Mouse (Mus musculus): ENCODE measurements around the gene Gnaq.
"Not testable (repeated sequence)": the region's sequence is repeated elsewhere in the genome, so short reads cannot be mapped to it uniquely, and the experiment has no call there.

Gene Gnaq

DNA sequence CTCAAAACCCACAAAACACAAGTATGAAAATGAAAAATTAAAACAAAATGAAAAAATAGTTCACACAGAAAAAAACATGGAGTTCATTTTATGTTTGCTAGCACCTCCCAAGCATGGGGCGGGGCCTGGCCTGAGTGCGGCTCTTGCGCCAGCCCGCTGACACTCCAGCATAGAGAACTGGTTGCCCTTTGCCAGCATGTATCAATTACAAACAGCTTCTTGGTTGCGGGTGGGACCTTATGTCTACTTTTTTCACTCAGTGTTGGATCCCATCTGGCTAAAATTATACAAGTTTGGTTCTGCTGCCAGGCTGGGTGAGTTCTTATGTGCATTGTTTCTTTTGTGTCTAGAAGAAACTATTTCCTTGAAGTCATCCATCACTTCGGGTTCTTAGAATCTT lies 14.8 kb downstream of the Gnaq start:
- no peak for DNase-seq (ENCODE audit: low spot score in 2 of 2)

DNA sequence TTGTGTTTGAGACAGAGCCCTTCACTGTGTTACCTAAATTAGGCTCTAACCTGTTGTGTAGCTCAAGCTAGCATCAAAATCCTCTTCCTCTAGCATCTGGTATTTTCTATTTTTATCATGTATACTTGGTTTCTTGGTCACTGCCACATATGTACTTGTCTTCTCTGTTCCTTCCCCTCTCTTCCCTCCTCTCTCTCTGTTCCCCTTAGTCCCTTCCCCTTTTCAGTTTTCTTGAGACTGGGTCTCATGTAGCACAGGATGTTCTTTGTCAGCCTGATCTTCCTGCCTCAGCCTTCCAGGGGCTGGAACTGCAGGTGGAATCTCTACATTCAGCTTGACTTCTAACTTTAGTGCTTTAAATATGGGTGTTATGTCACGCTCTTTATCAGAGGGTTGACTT lies 16.5 kb downstream of the Gnaq start:
- no peak for DNase-seq (ENCODE audit: low spot score in 2 of 2)

DNA sequence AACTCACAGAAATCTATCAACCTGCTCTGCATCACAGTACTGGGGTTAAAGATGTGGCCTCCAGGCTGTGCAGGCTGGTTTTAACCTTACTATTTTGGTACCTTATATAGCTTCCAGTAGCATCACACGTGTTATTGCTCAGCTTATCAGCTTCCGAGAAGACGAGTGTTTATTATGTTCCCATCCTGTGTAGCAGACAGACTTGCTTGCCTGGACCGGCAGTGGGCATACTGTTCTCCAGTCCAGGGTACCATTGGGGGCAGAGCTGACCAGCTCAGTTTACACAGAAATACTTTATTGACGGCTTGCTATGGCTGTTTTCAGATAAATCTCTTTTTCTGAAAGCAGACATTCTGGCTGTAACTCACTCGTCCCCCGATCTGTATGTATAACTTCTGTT lies 17.7 kb downstream of the Gnaq start:
- DNase-seq (ENCODE audit: low spot score in 2 of 2) = no peak

DNA sequence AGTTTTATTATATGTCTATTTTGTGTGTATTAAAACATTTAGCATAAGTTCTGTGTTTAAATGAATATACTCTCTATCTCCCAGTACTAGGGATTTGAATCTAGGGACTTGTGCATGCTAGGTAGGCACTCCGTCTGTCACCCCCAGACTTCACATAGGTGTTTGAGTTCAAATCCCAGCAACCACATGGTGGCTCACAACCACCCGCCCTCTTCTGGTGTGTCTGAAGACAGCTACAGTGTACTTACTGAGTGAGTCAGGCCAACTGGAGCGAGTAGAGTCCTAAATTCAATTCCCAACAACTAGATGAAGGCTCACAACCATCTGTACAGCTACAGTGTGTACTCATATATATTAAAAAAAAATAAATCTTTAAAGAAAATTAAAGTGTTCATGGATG lies 21.2 kb downstream of the Gnaq start:
- no peak for DNase-seq (ENCODE audit: low spot score in 2 of 2)

DNA sequence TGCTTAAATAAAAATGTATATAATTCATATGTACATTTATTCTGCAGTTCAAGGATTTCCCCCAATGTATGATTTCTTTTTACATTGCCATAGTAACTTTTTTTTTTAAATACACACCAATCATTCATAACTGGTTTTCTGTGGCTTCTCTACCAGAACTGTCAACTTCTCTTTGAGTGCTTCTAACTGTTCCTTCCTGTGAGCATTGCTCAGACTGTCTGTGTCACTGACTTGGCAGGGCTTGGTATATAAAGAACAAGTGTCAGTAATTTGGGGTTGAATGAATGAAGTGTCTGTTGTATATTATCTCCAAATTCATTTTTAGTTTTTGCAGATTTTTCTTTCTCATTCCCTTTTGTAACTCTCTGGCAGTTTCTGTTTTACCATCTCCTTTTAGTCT lies 21.8 kb downstream of the Gnaq start:
- DNase-seq (ENCODE audit: low spot score in 2 of 2) = no peak

DNA sequence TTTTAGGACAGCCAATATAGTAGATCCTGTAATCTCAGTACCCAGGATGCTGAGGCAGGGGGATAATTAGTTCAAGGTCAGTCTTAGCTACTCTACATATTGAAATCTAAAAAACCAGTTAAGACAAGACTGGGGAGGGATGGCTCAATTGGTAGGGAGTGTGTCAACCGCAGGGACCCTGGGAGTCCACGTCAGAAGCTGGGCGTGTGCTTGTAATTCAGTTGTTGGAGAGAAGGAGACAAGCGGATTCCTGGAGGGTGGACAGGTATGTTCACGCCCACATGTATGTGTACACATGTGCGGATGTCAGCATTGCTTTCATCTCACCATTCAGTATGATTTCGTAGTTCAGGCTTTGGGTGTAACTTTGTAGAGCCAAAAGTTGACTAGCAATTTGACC lies 24.5 kb downstream of the Gnaq start:
- no peak for DNase-seq (ENCODE audit: low spot score in 2 of 2)

DNA sequence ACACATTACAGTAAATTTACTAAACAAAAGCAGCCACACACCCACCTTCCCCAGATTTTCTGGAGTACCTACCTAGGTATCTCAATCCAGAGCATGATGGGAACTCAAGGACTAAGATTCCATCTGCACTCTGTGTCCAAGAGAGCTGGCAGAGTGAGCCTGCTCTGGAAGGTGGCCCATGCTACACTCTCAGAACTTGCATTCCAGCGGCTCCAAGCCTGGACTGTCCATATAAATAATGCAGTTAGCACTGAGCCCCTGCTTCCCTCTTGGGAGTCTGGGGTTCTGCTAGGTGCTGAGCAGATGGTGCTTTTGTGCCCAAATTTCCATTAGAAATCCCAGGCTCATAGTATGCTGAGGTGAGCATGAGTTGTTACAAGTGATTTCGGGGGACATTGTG lies 28.1 kb downstream of the Gnaq start:
- DNase-seq (ENCODE audit: low spot score in 2 of 2) = no peak

DNA sequence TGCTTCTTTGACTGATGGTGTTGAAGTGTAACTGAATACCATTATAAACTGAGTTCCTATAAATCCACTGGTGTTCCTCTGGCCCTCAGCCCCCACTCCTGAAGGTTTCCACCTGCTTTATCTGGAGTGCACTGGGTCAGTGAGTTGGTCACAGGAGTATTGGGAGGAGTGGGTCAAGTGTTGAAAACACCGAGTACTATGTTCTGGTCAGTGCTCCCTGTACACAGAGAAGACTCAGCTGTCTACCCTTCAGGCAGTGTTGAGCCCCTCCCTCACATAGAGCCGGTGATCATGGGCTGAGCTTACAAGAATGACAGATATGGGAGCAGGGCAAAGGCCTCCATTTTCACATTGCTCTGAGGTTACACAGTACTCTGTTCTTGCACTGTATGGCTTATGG lies 28.6 kb downstream of the Gnaq start:
- DNase-seq (ENCODE audit: low spot score in 2 of 2) = no peak

DNA sequence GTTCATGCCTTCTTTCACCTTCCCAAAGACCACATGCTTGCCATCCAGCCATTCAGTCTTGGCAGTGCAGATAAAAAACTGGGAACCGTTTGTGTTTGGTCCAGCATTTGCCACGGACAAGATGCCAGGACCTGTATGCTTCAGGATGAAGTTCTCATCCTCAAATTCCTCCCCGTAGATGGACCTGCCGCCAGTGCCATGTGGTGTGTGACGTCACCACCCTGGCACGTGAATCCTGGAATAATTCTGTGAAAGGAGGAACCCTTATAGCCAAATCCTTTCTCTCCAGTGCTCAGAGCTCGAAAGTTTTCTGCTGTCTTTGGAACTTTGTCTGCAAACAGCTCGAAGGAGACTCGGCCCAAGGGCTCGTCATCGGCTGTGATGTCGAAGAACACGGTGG lies 31.8 kb downstream of the Gnaq start:
- not testable (repeated sequence) for DNase-seq (ENCODE audit: low spot score in 2 of 2)

DNA sequence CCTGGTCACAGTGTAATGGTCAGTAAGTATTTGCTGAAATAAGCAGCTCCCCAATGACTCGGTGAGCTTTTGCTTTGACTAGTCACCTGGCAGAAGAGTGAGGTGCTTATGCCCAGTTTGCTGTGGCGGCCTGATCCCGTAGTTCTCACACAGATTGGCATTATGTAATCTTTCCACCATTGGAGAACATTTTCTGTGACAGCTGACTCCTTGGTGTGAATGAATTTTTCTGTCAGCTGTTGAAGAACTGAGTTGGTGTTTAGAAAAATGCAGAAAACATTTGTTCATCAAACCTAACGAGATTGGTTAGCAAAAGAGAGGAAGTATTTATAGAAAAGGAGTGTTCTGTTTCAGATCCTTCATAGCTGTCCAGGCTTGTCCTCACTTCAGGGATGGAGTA lies 34.6 kb downstream of the Gnaq start:
- no peak for DNase-seq (ENCODE audit: low spot score in 2 of 2)

DNA sequence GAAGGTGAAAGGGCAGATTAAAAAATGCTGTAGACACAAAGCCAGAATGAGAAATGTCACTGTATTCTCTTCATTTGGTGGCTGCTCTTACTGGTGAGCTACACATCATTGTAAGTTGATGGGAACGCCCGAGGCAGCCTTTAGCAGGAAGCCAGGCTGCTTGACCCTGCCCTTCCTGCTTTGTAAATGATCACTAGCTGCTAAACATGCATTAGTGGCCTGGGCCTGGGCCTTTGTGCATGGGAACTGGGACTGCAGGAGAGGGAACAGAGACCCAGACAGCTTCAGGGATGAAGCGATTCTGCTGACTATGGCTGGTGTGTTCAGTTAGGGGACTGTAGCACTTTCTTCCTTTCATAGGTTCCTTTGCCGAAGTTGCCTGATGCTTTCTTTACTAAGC lies 35.6 kb downstream of the Gnaq start:
- DNase-seq (ENCODE audit: low spot score in 2 of 2) = no peak

DNA sequence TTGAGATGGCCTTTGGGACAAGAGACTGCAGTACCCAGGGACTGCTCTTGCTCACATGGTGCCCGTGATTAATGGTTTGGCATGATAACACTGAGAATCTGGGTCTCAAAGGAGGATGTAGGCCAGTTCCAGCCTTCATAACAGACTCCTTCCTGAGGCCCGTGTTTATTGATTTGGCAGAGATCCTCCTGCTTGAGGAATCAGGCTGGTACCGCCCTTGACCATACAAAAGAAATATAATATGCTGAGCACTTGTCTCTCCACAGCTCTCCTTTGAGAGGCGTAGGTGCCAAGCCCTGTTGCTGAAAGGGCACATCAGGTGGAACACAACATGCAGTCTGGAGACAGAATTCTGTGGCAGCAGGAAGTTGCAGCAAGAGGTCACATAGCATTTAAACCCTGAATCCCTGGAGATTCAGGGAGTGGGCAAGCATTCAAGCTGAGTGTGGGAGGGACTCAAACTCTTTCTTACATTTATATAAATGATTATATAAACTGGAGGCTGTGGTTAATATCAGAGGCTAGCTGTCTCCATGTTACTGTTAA lies 36.1 kb downstream of the Gnaq start:
- DNase-seq (ENCODE audit: low spot score in 2 of 2) = no peak

DNA sequence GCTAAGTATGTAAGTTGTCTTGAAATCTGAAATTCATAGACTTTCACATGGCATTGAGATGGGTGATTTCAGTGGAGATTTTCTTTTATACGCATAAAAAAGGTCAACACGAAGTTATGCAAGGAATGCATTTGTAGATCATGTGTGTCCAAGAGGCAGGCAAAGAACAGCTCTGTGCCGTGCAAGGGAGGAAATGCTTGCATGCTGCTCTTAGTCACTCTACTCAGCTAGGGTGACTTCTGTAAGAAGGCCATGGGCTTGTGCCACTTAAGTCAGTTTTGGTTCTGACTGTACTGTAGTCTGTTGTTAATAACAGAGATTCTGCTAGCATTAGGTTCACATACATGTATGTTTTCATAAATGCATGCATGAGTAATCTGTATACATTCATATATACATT lies 38.1 kb downstream of the Gnaq start:
- no peak for DNase-seq (ENCODE audit: low spot score in 2 of 2)

DNA sequence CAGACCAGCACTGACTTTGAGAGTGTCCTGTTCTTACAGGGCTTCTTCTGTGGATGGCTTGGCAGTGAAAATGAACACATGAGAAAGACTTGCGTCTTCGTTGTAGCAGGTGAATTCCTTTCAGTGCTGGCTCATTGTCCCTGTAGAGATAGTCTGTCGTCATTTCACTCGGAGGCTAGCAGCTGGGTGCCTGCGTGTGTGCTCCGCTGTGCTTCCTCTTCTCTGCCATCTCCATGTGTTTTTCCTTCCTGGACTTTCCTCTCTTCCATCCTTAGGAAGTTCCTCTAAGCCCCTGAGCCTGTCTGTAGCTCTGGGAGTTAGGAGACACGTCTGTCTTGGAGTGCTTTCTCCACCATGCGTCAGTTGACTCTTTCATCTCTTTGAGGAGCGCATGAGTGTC lies 41.1 kb downstream of the Gnaq start:
- no peak for DNase-seq (ENCODE audit: low spot score in 2 of 2)

DNA sequence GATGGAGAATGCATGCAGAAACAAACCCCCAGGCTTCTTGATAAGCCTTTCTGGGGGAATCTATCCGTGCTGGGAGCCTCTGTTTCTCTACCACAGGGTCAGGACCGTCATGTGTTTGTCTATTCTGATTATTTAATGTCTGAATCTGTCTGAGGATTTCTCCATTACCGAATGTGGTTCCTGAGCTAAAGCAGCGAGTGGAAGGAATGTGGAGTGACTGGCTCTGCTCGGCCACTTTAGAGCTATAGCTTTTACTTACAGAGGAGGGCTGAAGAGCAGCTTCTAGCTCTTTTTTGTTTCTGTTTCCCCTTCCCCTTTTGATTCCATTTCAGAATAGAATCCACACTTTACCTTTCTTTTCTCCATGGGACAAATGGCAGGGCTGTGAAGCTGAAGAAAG lies 43.8 kb downstream of the Gnaq start:
- DNase-seq (ENCODE audit: low spot score in 2 of 2) = no peak

DNA sequence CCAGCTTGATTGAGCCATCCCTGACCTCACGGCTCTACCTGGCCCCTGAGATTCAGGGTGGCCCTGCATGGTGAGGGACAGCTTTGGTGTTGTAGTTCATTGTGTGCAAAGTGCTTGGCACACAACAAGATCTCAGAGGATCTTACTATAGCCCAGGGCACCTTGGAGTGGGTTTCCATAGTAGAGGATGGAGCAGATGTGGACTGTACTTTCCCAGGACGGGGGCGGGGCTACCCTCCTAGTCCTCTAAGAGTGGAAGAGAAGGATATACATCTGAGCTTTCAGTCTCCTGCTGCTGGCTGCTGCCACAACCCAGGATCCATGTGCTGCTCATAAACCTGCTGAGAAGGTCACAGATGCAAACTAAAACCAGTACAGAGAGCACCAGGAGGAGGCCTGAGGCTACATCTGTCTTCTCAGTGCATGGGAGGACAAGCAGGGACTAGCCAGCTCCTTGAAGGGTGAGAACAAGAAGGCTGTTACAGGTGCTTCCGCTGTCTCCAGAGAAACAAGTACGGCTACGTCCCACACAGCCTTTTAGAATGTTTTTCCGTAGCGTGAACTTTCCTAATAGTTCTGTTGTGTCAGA lies 44.6 kb downstream of the Gnaq start:
- no peak for DNase-seq (ENCODE audit: low spot score in 2 of 2)

DNA sequence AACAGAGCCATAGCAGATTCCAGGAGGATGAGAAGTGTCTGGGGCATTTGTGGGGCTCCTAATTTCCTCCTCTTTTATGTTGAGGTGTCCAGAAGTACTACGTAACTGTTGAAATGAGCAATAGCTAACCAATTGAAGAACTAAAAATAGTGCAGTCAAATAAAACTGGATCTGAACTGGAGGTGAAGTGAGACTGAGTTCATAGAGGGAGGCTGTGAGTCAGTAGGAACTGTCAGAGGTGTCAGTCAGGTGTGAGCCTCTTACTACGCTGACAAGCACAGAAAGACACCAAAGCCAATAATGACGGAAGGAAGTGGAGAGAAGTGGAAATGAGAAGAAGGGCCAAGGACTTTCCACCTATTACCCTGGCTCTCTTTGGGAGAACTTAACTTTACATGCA lies 48.6 kb downstream of the Gnaq start:
- no peak for DNase-seq (ENCODE audit: low spot score in 2 of 2)

DNA sequence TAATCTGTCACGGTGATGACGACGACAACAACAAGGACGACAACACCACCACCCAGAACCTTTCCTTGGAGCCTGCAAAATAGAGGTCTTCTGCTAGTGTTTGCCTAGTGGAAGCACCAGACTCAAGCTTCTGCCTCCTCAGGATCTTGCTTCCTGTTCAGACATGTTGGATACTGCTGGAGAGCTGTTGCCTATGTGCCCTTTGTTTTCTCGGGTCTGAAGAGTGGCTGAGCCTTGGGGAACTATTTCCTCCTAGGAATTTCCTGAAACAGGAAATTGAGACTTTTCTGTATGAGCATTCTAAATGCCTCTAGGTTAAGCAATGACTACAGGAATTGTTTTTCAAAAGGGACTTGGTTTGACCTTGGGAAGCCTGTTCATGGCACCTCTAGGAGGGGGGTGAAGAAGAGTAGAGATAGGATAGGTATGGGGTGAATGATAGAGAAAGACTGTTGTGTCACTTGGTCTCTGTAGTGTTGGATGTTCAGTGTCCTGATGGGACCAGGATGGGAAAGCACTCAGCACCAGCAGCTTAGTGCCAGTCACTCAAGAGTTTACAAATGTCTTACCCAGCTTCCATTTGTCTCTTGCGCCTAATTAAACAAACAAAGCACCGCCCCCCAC lies 49.3 kb downstream of the Gnaq start:
- no peak for DNase-seq (ENCODE audit: low spot score in 2 of 2)

DNA sequence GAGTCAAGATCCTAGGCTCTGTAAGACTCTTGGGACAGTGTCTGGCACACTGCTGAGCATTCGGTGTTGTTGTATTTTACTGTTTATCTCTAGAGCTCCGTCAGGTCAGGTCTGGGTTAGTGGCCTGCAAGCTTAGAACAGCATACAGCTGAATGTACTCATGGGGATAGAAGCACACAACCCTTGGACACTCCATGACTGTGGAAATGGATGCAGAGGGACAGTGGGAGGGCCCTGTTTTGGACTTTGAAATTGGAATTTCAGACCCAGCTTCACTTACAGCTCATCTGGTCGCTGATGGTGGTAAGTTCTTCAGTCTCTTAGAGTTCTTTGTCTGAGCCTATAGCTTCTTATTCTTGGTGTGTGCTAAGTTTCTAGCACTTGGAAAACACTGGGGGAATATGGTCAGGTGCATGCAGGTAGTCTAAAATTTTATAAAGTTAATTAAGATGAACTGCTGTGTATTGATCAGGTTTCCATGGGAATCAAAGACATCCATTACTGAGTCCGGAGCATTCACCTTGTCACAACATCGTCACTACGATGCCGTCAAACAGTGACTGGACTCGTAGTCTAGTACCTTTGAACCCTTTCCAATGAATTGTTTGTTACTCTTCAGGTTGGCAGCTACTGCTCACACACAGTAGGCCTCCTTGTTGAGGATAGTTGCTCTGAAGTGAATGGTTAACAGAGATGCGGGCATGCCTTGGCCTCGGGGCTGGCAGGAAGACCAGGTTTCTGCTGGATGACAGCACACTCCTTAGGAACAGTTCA lies 51.1 kb downstream of the Gnaq start:
- DNase-seq (ENCODE audit: low spot score in 2 of 2) = no peak

DNA sequence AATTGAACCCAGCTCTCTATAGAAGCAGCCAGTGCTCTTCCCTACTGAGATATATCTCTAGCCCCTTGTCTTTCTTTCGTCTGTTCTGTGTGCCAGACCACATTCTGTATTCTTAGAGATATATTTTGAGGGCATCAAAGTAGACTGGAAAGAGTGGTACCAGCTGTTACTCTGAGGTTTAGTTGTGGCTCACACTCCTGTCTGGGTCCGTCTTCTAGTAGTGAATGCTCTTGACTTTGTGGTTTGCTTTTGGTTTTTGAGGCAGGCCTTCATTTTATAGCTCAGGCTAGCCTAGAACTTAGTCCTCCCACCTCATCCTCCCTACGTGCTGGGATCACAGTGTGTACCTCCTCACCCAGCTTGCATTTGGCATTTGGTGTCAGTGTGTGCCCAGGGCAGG lies 54.4 kb downstream of the Gnaq start:
- no peak for DNase-seq (ENCODE audit: low spot score in 2 of 2)

DNA sequence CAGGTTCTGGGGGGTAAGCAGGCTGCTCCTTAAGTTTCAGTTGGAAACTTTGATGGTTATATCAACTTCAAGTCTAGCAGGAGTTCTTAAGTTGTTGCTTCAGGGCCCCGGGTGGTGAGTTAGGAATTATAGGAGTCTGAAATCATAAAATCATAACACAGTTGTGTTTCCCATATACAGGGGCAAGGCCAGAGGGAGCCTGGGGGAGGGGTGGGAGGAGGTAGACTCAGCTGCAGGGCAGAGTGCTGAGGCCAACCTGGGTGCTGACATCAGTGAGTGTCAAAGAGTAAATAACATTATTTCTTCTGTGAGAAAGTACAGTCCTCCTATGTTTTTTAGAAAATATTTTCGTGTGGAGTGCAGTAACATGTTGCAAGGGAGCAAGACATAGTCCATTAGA lies 55.3 kb downstream of the Gnaq start:
- no peak for DNase-seq (ENCODE audit: low spot score in 2 of 2)

DNA sequence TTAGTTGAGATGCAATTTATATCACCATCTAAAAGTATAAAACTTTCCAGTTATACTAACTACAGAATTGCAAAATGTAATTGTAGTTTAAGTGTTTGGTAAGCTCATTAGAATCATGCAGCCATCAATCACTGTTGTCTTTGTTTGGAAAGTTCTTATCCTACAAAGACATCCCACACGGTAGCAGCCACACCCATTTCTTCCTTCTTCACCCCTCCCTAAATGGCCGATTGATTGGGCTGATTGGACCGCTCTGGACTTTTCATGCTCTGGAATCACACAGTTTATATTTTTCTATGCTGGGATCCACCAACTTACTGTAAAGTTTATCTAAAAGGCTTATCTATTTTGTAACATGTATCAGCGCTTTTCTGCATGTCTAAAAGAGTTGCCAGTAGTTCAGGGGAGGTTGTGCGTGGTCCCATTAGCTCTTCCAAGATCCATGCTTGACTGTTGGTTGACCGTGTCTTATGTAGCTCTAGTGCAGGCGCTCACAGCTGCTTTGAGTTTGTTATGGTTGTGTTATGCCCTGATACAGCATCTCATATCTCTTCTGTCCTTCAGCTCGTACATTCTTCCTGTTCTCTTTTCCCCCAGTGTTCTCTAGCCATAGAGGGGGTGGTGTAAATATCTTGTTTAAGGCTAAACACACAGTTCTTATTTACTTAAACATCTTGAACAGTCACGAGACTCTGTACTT lies 56.6 kb downstream of the Gnaq start:
- no peak for DNase-seq (ENCODE audit: low spot score in 2 of 2)

DNA sequence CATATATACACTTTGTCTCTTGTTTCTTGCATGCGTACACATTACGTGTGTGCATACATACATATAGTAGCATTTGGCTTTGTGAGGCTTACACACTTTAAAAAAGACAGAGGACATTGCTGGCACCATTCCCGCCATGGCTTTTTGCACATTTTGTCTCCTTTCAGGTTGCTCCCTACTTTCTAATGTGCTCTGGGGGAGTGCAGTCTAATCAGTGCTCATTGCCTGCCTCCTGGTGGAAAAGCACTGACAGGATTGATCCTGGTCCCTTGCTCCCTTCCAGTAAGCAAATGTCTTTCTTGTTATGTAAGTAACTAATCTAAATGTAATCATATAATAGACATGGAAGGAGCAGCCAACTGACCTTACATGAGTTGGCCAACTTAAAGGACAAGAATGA lies 65.5 kb downstream of the Gnaq start:
- DNase-seq (ENCODE audit: low spot score in 2 of 2) = no peak

Data from cerebellum, postnatal 4 days (tissue).